Mouse (Mus musculus): ENCODE data around the gene Ppp4r3a.

- TF ChIP-seq TAL1 (IDR thresholded peaks at IDR 0.05; ENCODE audit: low read length), result no peak
- TF ChIP-seq GATA1 (IDR thresholded peaks at IDR 0.05; ENCODE audit: low read length), result no peak
Observed at GRCm38 (mm10) chr12:100993146-100993545, 90.4 kb downstream of the Ppp4r3a start.

All from erythroblast, embryonic 14.5 days (primary cell).